Mouse (Mus musculus): ENCODE data around the gene Ccl3.

Ccl3 gene

DNA sequence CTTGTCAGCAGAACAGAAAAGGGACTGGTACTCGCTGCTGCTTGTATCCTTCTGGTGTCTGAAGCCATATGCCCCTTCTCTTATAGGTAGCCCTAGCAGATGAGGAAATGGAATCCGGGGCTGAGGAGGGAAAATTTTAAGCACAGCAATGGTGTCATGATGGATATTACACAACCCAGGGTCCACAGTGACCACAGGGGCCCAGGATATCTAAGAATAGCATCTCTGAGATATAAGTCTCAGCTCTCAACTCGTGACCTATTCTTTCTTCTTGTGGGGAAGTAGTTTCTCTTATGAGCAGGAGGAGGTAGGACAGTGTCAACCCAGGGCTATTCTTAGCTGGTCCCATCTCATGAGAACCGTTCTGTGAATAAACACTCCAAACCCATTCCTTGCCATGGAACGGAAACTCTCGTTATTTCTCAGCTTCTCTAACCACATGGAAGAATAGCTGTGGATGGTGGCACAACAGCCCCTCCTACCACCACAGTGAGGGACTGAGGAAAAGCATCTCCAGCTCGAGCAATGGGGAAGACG lies at the start of gene Ccl3:
TSS of gene Ccl3 (minus strand) at position 51 of the 537 bp plus-strand sequence.
- DNase-seq (ENCODE audit: extremely low read depth, low read depth) = no peak

DNA sequence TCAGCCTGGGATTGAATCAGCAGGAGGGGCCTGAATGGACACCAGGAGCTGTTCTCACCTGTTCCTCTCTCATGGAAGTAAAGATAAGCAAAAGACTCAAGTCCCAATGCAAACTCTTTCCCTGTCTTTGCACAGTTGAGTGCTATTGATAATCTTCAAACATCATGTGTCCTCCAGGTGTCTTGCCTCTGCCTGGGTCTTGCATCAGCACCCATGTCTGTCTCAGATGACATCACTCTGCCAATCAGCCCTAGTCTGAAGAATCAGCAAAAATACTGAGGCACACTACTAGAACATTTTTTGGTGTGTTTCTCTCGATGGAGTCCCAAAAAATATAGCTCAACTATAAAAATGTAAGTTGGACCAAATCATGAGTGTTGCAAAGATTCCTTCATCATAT lies 42.9 kb upstream of the Ccl3 start:
- DNase-seq (ENCODE audit: extremely low read depth, low read depth) = no peak

DNA sequence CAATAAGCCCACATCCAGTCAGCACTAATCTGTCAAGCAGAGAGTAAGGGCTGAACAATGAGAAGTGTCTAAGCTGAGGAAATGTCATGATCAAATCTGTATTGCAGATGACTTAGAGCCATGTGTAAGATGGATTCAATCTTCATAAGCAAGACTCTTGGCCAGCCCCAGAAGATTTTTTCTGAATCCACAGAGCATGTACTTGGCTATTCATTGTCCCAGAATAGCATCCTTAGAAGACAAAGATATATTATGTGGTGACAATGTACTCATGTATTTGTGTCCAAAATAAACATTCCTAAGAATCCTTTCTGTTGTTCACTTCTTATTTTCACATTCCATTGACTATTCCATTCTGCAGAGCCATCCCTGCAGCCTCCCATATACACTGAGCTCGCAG lies 40.8 kb upstream of the Ccl3 start:
- DNase-seq (ENCODE audit: extremely low read depth, low read depth) = no peak

DNA sequence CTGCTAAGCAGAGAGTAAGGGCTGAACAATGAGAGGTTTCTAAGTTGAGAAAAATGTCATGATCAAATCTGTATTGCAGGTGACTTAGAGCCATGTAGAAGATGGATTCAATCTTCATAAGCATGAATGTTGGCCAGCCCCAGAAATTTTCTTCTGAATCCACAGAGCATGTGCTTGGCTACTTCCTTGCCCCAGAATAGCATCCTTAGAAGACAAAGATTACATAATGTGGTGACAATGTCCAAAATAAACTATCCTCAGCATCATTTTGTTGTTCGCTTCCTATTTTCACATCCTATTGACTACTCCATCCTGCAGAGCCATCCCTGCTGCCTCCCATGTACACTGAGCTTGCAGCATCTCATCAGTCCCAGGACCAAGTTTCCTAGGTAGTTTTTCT lies 26.5 kb upstream of the Ccl3 start:
- DNase-seq (ENCODE audit: extremely low read depth, low read depth) = no peak

DNA sequence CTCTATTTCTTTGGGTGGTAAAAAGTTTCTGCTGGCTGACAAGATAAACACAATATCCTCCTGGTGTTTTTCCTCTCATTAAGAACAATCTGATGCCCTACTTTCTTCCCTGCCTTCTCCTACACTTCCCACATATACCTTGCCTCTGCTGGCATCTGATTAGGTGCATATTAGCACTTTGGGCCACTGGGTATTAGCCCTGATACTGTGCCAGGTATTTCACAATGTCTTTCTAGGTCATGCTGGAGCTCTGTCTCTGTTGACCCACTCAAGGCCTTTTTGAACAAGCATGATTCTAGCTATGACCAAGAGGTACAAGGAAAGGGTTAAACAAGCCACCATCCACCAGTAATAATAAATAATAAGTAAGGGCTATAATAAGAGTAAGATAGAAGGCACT lies 22.6 kb upstream of the Ccl3 start:
- DNase-seq (ENCODE audit: extremely low read depth, low read depth) = no peak

DNA sequence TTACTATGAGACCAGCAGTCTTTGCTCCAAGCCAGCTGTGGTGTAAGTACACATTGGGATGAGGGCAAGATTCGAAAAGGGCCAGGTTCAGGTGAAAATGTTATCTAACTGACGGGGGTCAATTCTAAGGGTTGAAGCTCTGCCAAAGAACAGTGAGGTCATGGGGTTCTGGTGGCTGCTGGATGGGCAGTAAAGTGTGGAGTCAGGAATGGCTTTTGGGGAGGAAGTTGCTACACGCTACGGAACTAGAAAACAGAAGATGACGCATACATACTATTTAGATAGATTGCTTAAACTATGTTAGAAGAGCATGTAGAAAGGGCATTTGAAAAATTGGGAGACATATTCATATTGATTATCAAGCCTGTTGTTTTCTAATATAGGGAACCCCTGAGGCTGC lies 14.4 kb upstream of the Ccl3 start:
- DNase-seq (ENCODE audit: extremely low read depth, low read depth) = no peak

DNA sequence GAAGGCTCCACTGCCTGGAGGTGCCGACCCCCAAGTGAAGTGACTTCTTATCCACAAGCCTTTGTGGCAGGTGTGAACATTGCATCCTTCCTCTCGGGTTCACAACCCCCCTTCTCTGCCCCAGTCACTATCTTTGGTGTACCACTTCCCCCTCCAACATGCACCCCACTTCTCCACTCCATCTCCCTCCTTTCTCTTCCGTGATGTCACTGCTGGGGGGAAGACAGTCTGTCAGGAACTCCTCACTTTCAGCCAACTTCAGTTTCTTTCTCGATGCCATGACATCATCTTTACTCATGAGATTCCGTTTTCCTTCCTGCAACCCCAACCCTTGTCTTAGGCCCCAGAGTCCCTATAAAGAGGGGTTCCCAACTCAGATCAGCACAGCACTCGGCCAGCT lies 13.0 kb upstream of the Ccl3 start, which contains the start of gene Ccl4:
TSS of gene Ccl4 (plus strand) at position 381 of the 400 bp plus-strand sequence.
- no peak for DNase-seq (ENCODE audit: extremely low read depth, low read depth)

DNA sequence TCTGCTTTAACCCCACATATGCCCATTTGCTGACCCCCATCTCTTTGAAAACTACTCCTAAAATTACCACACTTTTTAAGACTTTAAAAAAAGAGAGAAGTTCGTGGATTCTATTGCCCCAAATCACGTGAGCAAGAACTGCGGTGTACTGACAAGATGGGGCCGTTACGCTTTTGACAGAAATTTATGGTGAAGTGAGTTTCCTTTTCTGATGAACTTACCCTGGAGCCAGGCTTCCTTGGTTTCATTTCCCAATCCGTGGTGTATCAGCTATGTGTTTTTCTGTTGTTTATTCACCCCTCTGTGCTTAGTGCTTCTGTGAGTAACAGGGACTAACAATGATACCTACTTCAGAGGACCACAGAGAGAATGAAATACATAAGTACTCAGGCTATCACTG lies 9.6 kb upstream of the Ccl3 start:
- DNase-seq (ENCODE audit: extremely low read depth, low read depth) = no peak

DNA sequence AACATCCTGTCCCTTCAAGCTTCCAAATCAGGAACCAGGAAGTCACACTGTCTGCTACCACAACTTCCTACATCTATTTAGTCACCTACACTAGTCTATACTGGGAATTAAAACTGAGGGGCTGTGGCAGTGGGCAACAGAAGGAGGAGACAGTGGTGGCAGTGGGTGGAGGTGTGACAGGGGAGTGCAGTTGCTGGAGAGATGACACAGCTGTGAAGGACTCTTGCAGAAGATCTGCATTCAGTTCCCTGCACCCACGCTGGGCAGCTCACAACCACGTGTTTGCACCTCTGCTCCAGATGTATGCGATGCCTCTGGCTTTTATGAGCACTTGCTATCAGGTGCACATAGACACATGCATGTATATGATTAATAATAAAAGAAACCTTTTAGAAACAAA lies 8.4 kb upstream of the Ccl3 start:
- no peak for DNase-seq (ENCODE audit: extremely low read depth, low read depth)

DNA sequence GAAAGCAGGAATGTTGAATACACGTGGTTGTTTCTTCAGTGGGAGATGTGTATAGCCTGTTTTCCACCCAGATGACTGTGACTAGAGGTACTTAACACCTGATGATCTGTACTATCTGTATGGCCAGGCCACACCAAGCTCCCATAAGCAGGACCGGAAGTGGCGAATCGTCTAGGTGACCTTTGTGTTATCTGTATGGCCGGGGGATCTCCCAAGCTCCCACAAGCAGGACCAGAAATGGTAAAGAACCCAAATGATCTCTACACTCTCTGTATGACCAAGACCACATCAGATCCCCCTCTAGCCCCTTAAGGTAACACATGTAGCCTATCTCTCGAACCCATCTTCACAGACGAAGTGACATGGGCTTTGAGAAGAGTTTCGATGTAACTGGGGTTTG lies 5.5 kb upstream of the Ccl3 start:
- no peak for DNase-seq (ENCODE audit: extremely low read depth, low read depth)

DNA sequence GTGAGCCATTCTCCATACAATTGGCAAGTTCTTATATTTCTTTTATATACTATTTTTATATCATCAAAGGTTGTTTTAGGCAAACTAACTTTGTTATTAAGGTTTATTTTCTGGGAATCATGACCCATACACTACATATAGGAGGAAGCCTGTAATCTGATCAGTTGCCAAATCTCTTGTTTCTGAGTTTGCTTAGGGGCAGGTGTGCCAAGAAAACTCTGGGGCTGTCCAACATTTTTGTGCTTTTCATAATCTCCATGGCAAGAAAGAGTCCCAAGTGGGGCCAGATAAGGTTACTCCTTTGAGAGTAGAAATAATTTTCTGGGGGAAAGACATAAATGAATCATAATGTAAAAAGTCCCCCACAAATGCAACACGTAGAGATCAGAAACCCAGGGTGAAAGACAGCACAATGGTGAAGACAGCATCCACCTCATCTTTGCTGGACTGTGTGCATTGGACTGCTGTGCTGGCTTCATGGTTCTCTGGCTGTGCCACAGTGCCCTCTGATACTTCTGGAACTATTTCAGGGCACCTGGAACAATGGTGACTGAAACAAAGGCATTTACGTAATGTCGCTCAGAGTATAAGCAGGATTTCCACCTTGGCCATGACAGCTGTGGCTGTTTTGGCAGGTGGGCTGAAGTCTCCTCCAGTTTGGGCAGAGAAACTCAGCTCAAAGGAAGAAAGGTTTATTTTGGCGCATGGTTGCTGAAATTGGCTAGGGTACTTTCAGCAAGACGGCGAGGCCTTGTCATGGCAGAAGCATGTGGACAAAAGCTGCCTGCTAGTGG lies 2.6 kb downstream of the Ccl3 start:
- DNase-seq (ENCODE audit: extremely low read depth, low read depth) = no peak

DNA sequence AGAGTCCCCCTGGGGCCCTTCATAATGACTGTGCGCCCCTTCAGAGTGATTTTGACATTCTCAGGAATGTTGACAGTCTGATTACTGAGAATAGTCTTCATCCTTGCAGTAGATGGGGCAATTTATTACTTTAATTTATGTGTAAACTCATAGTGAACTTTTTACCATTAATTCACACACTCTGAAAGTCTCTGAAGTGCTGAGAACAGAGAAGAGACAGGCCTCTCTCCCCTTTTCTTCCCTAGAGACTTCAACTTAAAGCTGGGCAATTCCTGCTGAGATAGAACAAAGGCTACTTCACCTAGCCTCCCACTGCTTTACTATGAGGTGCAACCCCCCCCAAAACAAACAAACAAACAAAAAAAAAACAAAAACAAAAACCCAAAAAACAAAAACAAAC lies 3.6 kb downstream of the Ccl3 start, which contains the start of gene Rpl9-ps1:
TSS of gene Rpl9-ps1 (minus strand) at position 101 of the 400 bp plus-strand sequence.
- DNase-seq (ENCODE audit: extremely low read depth, low read depth) = no peak

DNA sequence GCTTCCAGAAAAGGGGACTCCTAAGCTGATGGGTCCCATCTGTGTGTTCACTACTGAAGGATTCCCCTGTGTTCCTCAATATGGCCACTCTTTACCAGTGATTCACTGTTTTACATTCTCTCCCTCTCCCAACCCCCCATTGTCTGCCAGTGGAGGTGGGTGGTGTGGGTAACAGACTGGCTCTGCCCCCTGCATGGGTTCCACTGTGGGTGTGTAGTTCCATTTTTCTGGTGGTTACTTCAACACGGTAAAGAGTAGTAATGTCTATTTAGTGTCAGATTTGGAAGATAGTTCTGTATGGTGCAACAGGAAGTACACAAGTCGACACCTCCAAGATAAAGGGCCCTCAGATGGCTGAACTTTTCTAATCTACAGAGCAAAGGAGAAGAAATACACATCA lies 7.9 kb downstream of the Ccl3 start:
- DNase-seq (ENCODE audit: extremely low read depth, low read depth) = no peak

DNA sequence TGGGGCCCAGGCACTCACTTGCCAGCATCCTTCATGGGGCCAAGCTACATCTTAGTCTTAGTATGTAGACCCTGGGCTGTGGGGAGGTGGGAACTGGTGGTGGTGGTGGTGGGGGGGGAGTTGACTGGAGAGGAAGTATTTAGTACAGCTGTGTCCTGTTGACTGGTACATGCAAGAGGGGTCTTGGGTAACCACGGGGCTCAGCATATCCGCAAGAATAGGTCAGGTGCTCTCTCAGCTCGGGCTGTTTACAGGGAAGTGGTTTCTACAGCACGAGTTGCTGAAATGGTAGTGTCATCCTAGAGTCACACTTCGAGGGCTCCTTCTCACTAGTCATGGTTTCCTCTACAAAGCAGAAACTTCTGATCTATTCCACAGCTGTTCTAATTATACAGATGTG lies 9.0 kb downstream of the Ccl3 start:
- no peak for DNase-seq (ENCODE audit: extremely low read depth, low read depth)

DNA sequence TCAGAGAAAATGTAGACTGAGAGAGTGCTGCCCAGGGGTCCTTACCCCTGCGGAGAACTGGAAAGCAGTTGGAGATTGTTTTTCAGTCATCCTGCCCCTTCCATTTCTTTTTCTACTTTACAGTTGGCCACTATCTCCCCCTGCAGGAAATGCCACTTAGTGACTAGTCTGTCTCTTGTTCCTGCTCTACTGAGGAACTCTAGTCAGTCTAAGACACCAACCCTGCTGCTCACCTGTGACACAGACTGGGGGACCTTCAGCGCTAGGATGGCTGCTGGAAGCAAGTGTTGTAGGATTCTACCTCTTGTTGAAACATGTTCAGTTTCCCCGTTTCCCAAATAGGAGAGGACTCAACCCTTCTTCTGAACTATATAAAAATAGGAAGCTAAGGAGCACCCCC lies 9.6 kb downstream of the Ccl3 start:
- peak; percentile 13 for DNase-seq (ENCODE audit: extremely low read depth, low read depth)

DNA sequence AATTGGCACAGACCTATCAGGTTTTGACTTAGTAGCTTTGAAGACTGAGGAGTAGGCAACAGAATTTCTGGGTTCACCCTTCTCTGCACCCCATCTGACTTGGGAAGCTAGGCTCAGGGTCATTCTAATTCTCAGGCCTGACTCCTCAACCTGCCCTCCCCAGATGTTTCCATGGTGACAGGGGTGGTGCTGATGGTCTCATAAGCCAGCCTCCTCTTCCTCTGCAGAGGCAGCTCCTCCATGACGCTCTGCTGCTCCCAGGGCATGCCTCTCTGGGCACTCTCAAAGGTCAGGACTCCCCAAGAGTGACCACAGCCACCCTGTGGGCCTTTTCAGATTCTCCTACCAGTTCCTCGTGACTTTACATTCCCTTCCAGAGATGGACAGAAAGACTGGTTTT lies 10.2 kb downstream of the Ccl3 start:
- no peak for DNase-seq (ENCODE audit: extremely low read depth, low read depth)

DNA sequence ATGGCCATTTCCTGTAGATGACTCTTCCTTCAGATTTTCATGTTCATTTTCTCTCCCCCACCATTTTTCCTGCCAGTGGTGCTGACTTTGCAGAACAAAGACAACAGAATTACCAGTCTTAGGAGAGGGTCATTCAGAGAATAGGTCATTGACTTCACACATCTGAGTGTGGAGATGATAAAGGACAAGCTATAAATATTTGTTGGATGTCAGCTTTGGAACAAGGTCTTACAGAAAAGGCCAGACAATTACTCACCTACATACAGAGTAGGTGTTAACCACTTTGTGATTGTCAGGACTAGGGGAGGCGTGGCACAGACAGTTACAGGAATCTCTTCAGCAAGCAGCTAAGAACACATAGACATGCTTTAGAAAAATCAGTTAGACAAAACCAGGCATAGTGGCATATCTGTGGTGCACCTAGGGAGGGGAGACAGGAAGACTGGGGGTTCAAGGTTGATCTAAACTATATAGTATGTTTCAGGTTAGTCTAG lies 12.4 kb downstream of the Ccl3 start:
- DNase-seq (ENCODE audit: extremely low read depth, low read depth) = no peak

DNA sequence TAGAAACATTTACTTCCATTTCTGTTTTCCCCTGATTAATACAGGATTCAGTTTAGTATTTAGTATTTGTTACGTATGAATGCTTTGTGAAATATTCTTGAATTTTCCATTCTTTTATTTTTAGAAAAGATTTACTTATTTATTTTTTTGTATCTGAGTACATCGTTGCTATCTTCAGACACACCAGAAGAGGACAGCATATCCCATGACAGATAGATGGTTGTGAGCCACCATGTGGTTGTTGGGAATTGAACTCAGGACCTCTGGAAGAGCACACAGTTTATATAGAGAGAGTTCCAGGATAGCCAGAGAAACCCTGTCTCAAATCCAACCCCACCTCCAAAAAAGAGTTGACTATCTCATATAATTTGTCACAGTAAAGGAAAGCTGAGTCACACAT lies 14.3 kb downstream of the Ccl3 start:
- DNase-seq (ENCODE audit: extremely low read depth, low read depth) = no peak

DNA sequence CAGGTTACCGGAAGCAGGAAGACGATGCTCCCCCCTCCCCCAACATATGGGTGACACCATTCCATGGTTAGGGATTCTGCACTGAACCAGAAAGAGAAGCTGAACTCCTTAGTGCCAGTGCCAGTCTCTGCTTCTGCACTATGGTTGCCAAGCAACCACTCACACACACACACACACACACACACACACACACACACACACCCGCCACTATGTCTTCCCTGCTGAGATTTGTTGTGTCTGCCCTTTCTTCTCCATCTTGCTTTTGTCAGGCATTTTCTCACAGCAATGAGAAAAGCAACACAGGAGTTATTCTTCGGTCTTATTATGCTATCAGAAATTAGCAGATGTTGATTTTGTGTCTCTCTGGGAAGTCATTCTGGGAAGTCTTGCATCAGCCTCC lies 14.7 kb downstream of the Ccl3 start:
- no peak for DNase-seq (ENCODE audit: extremely low read depth, low read depth)

DNA sequence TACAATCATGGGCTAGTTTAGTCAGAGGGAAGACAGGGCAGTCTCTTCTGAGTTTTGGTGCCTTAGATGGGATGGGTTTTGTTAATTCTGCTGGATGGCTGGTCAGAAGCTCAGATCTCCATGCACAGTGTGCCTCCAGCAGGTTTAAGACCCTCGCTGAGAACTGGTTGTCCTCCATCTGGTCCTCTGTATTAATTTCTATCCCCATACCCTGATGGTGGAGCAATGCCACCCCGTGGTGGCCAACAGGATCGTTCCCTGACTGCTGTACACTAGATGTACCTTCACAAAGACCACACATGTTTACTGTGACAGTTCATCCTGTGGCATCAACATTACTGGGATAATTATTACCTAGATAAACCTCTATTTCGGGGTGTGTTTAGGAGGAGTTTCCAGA lies 16.4 kb downstream of the Ccl3 start:
- DNase-seq (ENCODE audit: extremely low read depth, low read depth) = no peak

DNA sequence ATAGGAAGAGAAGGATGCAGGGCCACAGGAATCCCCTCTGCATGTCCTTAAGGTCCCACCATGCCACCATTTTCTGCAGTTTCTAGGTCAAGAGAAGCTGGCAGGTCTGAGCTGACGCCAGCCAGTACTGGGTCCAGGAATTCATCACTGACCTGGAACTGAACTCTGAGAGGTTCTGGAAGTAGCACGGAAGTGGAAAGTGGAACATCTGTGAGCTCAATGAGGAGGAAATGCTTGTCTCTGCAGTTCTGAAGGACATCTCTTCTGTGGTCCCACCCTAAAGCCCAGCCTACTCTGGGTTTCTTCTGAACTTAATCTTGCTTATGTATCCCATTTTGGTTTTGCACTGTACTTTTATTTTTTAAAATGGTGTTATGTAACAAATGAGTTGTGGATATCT lies 18.1 kb downstream of the Ccl3 start:
- no peak for DNase-seq (ENCODE audit: extremely low read depth, low read depth)

DNA sequence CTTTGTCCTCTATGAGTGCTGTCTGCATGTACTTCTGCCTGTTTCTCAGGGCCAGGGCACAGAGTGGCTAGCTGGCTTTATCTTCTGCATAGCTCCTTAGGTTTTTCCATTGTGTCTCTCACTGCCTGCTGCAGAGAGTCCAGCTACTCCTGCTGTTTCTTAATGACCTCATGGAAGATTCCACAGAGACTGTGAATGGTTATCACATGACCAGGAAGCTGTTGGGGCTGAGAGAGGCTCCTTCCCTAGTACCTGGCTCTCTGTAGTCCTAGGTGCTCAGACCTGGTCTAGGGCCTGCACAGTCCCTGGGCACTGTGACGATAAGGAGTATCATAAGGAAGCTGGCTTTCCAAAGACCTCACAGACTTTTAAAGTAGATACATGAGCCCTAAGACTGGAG lies 18.5 kb downstream of the Ccl3 start:
- no peak for DNase-seq (ENCODE audit: extremely low read depth, low read depth)

DNA sequence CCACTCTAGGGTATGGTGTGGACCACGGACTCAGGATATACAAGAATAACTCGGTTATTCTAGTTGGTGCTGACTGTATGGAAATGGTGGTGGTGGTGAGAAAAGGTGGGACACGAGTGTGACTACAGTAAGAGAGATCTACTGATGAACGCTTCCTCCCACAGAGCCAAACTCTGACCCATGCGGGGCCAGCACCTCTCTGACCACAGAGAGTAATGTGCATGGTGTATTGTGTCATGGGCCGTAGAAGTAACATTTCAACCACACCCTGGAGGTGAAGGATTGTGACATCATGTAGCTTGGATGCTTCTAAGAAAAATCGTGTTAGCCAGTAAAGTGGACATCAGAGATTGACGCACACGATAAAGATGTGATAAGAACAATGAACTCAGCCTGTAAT lies 20.3 kb downstream of the Ccl3 start:
- DNase-seq (ENCODE audit: extremely low read depth, low read depth) = no peak

Data from MEL-GATA-1-ER (cell line).